Mouse (Mus musculus) cerebellum, adult 11-12 months (tissue): ENCODE measurements around the gene Cmtm2b.
"Not testable (repeated sequence)": the region's sequence is repeated elsewhere in the genome, so short reads cannot be mapped to it uniquely, and the experiment has no call there.

Experiments
- DNase-seq: peaks from one replicate; pipeline ENCODE4 v3.0.0; 2022

Cmtm2b gene

GRCm38 (mm10) chr8:104321930-104322329 lies at the start of gene Cmtm2b:
TSS of gene Cmtm2b (plus strand) at chr8:104322230.
- not testable (repeated sequence) for DNase-seq

DNA sequence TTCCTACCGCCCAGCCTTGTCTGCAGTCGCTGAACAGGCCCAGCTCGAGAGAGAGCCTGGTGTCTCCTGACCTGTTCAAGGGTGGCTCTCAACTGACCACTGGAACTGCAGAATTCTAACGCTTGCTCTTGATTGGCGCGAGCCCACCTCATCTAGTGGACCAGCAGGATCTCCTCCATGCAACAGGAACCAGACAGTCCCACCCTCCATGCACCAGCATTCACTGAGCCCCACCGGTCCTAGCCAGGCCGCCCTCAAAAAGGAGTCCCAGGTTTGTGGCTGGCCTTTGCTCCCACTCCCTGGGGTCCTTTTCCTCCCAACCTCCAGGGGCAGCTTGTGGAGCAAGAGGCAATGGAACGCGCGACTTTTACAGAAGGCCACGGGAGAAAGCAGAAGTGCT lies 28.9 kb upstream of the Cmtm2b start, which contains the start of gene Cmtm2a:
Cmtm2a (minus strand) TSS at position 101 of the 400 bp plus-strand sequence.
- DNase-seq = not testable (repeated sequence)

- no peak for DNase-seq
Measured at GRCm38 (mm10) chr8:104294396-104294795, 27.6 kb upstream of the Cmtm2b start.

- not testable (repeated sequence) for DNase-seq
Measured at GRCm38 (mm10) chr8:104301577-104301976, 20.5 kb upstream of the Cmtm2b start.

GRCm38 (mm10) chr8:104302536-104302935 lies 19.5 kb upstream of the Cmtm2b start:
- not testable (repeated sequence) for DNase-seq

DNA sequence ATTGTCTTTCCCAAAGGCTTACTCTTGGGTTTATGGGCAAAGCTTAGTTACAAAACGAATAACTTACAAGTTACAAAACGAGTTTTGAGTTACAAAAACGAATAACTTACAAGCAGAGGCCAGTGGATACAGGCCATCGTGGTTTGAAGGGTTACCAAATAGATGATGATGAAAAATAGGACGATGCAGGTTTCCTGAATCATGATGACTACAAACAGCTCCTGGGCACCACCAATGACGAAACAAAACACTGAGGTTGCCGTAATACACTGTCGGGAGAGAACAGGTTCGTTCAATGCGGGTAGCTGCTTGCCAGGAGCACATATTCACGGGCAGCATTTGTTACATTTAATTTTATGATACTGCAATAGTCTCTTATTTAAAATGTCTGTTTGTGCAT lies 17.1 kb upstream of the Cmtm2b start:
- no peak for DNase-seq

DNA sequence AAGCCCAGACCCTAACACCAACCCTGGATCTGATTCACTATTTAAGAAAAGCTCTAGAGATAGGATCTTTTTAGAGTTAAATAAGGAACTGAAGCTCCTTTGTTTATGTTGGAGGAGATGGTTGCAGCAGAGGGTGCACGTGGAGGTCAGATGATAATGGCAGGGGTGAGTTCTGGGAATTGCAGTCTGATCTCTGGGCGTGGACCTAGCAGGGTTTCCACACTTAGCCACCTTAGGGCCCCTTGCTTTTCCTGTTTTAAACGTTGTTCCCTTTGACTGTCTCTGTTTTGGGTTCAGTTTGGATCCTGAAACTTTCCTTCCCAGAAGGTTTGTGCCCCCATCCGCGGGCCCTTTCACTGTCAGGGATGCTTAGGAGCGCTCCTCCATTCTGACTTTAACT lies 13.7 kb upstream of the Cmtm2b start:
- DNase-seq = not testable (repeated sequence)

DNA sequence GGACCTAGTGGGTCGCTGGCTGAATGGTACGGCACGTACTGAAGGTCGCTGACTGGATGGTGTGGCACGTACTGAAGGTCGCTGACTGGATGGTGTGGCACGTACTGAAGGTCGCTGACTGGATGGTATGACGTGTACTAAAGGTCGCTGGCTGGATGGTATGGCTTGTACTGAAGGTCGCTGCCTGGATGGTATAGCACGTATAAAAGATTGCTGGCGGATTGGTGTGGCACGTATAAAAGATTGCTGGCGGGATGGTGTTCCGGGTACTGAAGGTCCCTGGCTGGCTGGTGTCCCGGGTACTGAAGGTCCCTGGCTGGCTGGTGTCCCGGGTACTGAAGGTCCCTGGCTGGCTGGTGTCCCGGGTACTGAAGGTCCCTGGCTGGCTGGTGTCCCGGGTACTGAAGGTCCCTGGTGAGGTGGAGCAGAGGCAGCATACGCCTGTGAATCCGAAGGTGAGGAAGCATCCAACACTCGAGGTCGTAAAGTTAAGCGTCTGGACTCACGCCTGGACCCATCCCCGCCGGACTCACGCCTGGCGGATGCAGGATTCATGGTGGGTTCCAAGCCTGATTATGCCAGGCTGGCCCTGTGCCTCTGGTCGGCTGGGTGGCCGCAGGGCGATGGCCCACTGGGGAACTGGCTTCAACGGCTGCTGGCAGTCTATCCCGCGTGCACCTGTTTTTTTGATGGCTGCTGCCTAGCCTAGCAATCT lies 12.4 kb upstream of the Cmtm2b start, which contains the start of the genes Gm45711 and Cmtm1:
Gm45711 (minus strand) TSS at position 641 of the 715 bp plus-strand sequence.
Cmtm1 (minus strand) TSS at position 705 of the 715 bp plus-strand sequence.
- DNase-seq = peak; percentile 48

GRCm38 (mm10) chr8:104312023-104312422 lies 10.0 kb upstream of the Cmtm2b start:
- DNase-seq = not testable (repeated sequence)

DNA sequence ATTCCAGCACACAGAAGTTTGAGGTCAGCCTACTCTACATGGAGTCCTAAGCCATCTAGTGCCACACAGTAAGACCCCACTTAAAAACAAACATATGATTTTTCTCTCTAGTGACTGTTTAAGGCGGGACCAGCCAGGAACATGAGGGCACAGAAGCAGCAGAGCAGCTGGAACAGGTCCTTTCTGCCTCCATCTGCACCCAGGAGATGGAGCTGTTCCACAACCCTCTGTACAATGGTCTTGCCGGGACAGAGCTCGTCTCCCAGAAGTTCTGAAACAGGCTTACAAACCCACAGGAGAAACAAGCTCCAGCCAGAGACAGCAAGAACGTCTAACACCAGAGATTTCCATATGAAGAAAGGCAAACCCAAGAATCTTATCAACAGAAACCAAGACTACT lies 8.7 kb upstream of the Cmtm2b start:
- no peak for DNase-seq

- DNase-seq = not testable (repeated sequence)
Measured at GRCm38 (mm10) chr8:104321267-104321666, 763 bp upstream of the Cmtm2b start, which contains the start of gene Gm11020. TSS of gene Gm11020 (plus strand) at chr8:104321567.

DNA sequence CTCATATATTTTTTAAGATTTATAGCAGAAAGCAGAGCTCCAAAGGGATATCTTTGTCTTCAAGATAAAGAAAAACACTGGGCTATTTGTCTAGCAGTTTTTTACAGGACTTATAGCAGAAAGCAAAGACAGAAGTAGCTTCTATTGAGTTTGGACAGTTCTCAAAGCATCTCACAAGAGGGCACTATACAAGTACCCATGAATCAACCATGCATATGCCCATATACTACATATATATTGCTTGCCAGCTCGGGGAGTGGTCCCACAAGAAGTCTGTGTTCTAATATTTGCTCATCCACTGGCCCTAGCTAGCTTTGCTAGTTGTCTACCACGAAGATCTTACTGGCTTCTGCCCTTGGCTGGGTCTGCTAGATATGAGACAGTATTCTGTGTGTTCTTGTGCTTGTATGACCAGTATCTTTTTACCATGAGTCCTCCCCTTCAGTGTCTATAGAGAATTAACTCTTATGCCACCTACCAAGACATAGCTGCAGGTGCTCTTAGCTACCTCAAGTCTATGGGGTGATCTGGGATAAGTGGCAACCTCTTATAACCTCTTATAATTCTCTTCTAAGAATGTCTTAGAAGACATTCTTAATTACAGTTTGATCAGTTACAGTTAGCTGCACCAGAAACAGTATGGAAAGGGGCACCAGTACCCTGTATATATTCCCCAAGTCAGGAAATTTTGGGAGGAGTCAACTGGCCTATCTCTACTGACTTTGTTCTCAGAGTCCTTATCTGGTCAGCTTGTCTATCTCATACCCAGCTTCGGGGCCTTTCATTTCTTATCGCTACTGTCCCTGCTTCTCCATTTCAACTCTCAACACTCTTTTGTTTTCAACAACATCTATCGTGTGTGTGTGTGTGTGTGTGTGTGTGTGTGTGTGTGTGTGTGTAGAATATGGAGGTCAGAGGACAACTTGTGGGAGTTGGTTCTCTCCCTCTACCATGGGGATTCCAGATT lies 10.9 kb downstream of the Cmtm2b start:
- DNase-seq = no peak

- no peak for DNase-seq
Measured at GRCm38 (mm10) chr8:104333786-104334185, 11.8 kb downstream of the Cmtm2b start.

GRCm38 (mm10) chr8:104334196-104334595 lies 12.2 kb downstream of the Cmtm2b start:
- no peak for DNase-seq

- DNase-seq = no peak
Measured at GRCm38 (mm10) chr8:104336806-104337205, 14.8 kb downstream of the Cmtm2b start.

GRCm38 (mm10) chr8:104337890-104338289 lies 15.9 kb downstream of the Cmtm2b start:
- DNase-seq = no peak

DNA sequence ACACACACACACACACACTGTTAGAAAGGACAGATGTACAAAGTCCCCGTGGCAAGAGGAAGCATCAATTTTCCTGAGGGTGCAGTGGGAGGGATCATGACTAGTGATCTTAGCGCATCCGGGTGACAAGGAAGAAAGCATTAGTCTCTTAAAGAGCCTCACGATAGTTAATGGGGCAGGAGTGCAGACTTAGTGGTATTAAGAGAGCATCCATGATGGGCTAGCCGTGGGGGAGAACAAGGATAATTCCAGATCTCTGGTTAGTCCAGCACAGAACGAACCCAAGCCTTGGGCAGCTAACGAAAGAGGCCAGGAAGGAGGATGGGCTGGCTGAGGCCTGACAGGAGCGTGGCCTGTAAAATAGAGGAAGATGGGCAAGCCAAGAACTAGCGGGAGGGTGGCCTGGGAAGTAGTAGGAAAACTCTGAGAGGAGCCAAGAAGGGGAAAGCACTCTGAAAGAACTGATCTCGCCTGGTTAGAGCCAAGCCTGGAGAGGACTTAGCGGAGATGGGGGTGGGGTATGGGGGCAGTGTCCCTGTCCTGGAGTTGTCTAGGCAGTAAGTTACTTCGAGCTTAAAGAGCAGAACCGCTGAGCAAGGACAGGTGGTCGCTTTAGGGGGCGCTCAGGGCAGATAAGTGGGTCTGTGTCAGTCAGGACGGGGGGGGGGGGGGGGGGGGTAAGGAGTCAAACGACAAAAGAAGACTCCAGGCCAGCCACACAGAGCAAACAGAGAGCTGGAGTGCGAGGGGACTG lies 17.4 kb downstream of the Cmtm2b start, which contains the start of gene Cmtm3:
Cmtm3 (plus strand) TSS at position 182 of the 754 bp plus-strand sequence.
- DNase-seq = no peak

DNA sequence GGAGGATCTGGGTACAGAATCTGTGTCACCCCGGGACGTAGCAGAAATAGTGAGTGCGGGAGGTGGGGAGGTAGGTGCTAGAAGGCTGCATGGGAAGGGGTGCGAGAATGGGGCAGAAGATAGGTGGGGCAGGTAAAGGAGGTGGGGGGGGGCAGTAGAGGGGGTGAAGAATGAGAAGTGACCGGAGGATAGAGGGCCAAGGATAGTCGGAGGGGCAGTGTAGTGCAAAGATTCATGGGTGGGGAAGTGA lies 17.9 kb downstream of the Cmtm2b start:
- DNase-seq = no peak

- DNase-seq = peak; percentile 40
Measured at GRCm38 (mm10) chr8:104340233-104341105, 18.4 kb downstream of the Cmtm2b start.

- DNase-seq = peak; percentile 42
Measured at GRCm38 (mm10) chr8:104341106-104341561, 19.1 kb downstream of the Cmtm2b start.

DNA sequence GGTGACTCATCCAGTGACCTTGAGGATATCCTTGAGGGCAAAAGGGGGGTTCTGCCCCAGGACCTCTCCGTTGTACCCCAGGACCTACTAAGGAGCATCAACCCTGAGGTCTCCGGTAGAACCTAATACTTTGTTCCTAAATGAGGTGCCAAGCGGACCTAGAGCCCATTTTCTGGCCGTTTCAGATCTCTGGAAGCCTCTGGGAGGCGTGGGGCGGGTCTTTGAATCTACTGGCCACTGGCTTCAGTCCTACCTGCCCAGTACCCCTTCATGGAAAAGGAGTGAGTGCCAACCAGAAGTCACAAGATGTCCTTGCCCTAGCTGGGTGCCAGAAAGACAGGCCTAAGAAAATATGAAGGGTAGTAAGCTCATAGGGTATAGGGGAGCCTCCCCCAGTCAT lies 19.6 kb downstream of the Cmtm2b start:
- DNase-seq = no peak

- DNase-seq = no peak
Measured at GRCm38 (mm10) chr8:104342426-104342825, 20.4 kb downstream of the Cmtm2b start.
